Mouse (Mus musculus): ENCODE measurements around the gene 1700003H04Rik. TPM values are rescaled to one million over a fixed set of nuclear protein-coding genes. Genes with fewer than 3 reads are reported as not detected.

The 1700003H04Rik gene
- not detected in 2 replicates for polyA plus RNA-seq (2012; rRNA removed)

GRCm38 (mm10) chr3:124581001-124581400 lies at the start of gene 1700003H04Rik:
Gene 1700003H04Rik (minus strand): TSS chr3:124581101.
- TF ChIP-seq CTCF (IDR thresholded peaks at IDR 0.05; ENCODE audit: extremely low read depth, insufficient read depth, low read length) (no peak), POLR2A (IDR thresholded peaks at IDR 0.05; ENCODE audit: extremely low read depth, insufficient read depth, low read length) (no peak)
- no peak within 1 kb of the TSS for H3K27ac ChIP-seq (ENCODE audit: insufficient read depth, low read length)
- H3K4me1 ChIP-seq (ENCODE audit: control insufficient read depth, insufficient read depth, low read length), result no peaks in the 10 kb centered on the region
- no peak within 1 kb of the TSS for H3K4me3 ChIP-seq (ENCODE audit: insufficient read depth, low read length)

GRCm38 (mm10) chr3:124623031-124623430 lies 42.1 kb upstream of the 1700003H04Rik start:
- Histone ChIP-seq H3K27ac (ENCODE audit: insufficient read depth, low read length) (no peak overlapping the region), H3K4me1 (ENCODE audit: control insufficient read depth, insufficient read depth, low read length) (no peaks in the 10 kb centered on the region), H3K4me3 (ENCODE audit: insufficient read depth, low read length) (no peak overlapping the region)
- TF ChIP-seq POLR2A (IDR thresholded peaks at IDR 0.05; ENCODE audit: extremely low read depth, insufficient read depth, low read length) (no peak), CTCF (IDR thresholded peaks at IDR 0.05; ENCODE audit: extremely low read depth, insufficient read depth, low read length) (no peak)

- Histone ChIP-seq H3K27ac (ENCODE audit: insufficient read depth, low read length) (no peak overlapping the region), H3K4me1 (ENCODE audit: control insufficient read depth, insufficient read depth, low read length) (peaks cover 3% of the 10 kb centered on the region; the same call in 1 of the 2 replicates)
- TF ChIP-seq CTCF (IDR thresholded peaks at IDR 0.05; ENCODE audit: extremely low read depth, insufficient read depth, low read length) (no peak), POLR2A (IDR thresholded peaks at IDR 0.05; ENCODE audit: extremely low read depth, insufficient read depth, low read length) (no peak)
These were observed 32.4 kb upstream of the 1700003H04Rik start for GRCm38 (mm10) chr3:124613287-124613686.

GRCm38 (mm10) chr3:124609956-124610355 lies 29.1 kb upstream of the 1700003H04Rik start:
- peaks cover 3% of the 10 kb centered on the region; the same call in 1 of the 2 replicates for H3K4me1 ChIP-seq (ENCODE audit: control insufficient read depth, insufficient read depth, low read length)
- H3K4me3 ChIP-seq (ENCODE audit: insufficient read depth, low read length), result no peak overlapping the region
- TF ChIP-seq CTCF (IDR thresholded peaks at IDR 0.05; ENCODE audit: extremely low read depth, insufficient read depth, low read length), result no peak
- no peak for TF ChIP-seq POLR2A (IDR thresholded peaks at IDR 0.05; ENCODE audit: extremely low read depth, insufficient read depth, low read length)
- no peak overlapping the region for H3K27ac ChIP-seq (ENCODE audit: insufficient read depth, low read length)

More at GRCm38 (mm10) chr3:124613287-124613686, 32.4 kb upstream of the 1700003H04Rik start:
- no peak overlapping the region for H3K4me3 ChIP-seq (ENCODE audit: insufficient read depth, low read length)

- H3K4me1 ChIP-seq (ENCODE audit: control insufficient read depth, insufficient read depth, low read length), result no peaks in the 10 kb centered on the region
- no peak overlapping the region for H3K4me3 ChIP-seq (ENCODE audit: insufficient read depth, low read length)
- TF ChIP-seq CTCF (IDR thresholded peaks at IDR 0.05; ENCODE audit: extremely low read depth, insufficient read depth, low read length), result no peak
- no peak for TF ChIP-seq POLR2A (IDR thresholded peaks at IDR 0.05; ENCODE audit: extremely low read depth, insufficient read depth, low read length)
- H3K27ac ChIP-seq (ENCODE audit: insufficient read depth, low read length), result no peak overlapping the region
These were observed 25.2 kb upstream of the 1700003H04Rik start for GRCm38 (mm10) chr3:124606021-124606517.

- no peak for TF ChIP-seq CTCF (IDR thresholded peaks at IDR 0.05; ENCODE audit: extremely low read depth, insufficient read depth, low read length)
- no peak for TF ChIP-seq POLR2A (IDR thresholded peaks at IDR 0.05; ENCODE audit: extremely low read depth, insufficient read depth, low read length)
- Histone ChIP-seq H3K4me3 (ENCODE audit: insufficient read depth, low read length) (no peak overlapping the region), H3K4me1 (ENCODE audit: control insufficient read depth, insufficient read depth, low read length) (no peaks in the 10 kb centered on the region), H3K27ac (ENCODE audit: insufficient read depth, low read length) (no peak overlapping the region)
These were observed 24.6 kb upstream of the 1700003H04Rik start for GRCm38 (mm10) chr3:124605518-124605917.

GRCm38 (mm10) chr3:124597789-124598188 lies 16.9 kb upstream of the 1700003H04Rik start:
- H3K4me1 ChIP-seq (ENCODE audit: control insufficient read depth, insufficient read depth, low read length), result no peaks in the 10 kb centered on the region
- no peak overlapping the region for H3K4me3 ChIP-seq (ENCODE audit: insufficient read depth, low read length)
- TF ChIP-seq CTCF (IDR thresholded peaks at IDR 0.05; ENCODE audit: extremely low read depth, insufficient read depth, low read length) (no peak), POLR2A (IDR thresholded peaks at IDR 0.05; ENCODE audit: extremely low read depth, insufficient read depth, low read length) (no peak)
- no peak overlapping the region for H3K27ac ChIP-seq (ENCODE audit: insufficient read depth, low read length)

GRCm38 (mm10) chr3:124587534-124587933 lies 6.6 kb upstream of the 1700003H04Rik start:
- Histone ChIP-seq H3K27ac (ENCODE audit: insufficient read depth, low read length) (no peak overlapping the region), H3K4me3 (ENCODE audit: insufficient read depth, low read length) (no peak overlapping the region), H3K4me1 (ENCODE audit: control insufficient read depth, insufficient read depth, low read length) (no peaks in the 10 kb centered on the region)
- TF ChIP-seq POLR2A (IDR thresholded peaks at IDR 0.05; ENCODE audit: extremely low read depth, insufficient read depth, low read length) (no peak), CTCF (IDR thresholded peaks at IDR 0.05; ENCODE audit: extremely low read depth, insufficient read depth, low read length) (peak; percentile 12; the same call in 1 of the 2 replicates)

- Histone ChIP-seq H3K4me3 (ENCODE audit: insufficient read depth, low read length) (no peak overlapping the region), H3K4me1 (ENCODE audit: control insufficient read depth, insufficient read depth, low read length) (no peaks in the 10 kb centered on the region), H3K27ac (ENCODE audit: insufficient read depth, low read length) (no peak overlapping the region)
- TF ChIP-seq POLR2A (IDR thresholded peaks at IDR 0.05; ENCODE audit: extremely low read depth, insufficient read depth, low read length) (no peak), CTCF (IDR thresholded peaks at IDR 0.05; ENCODE audit: extremely low read depth, insufficient read depth, low read length) (0 out of 2 replicates have a peak, but pooled peaks have one; percentile 6)
These were observed 4.9 kb upstream of the 1700003H04Rik start for GRCm38 (mm10) chr3:124585761-124586160.

GRCm38 (mm10) chr3:124557317-124557716 lies 23.6 kb downstream of the 1700003H04Rik start:
- TF ChIP-seq CTCF (IDR thresholded peaks at IDR 0.05; ENCODE audit: extremely low read depth, insufficient read depth, low read length) (no peak), POLR2A (IDR thresholded peaks at IDR 0.05; ENCODE audit: extremely low read depth, insufficient read depth, low read length) (no peak)
- H3K4me1 ChIP-seq (ENCODE audit: control insufficient read depth, insufficient read depth, low read length), result no peaks in the 10 kb centered on the region

More at GRCm38 (mm10) chr3:124557317-124557716, 23.6 kb downstream of the 1700003H04Rik start:
- Histone ChIP-seq H3K27ac (ENCODE audit: insufficient read depth, low read length) (no peak overlapping the region), H3K4me3 (ENCODE audit: insufficient read depth, low read length) (no peak overlapping the region)
